Mouse (Mus musculus): ENCODE measurements at regions not wholly inside any gene's neighbourhood (a gene's known extent, or its start where the extent isn't known, plus 50 kb on each side); places are given as distances from the start of the nearest gene placed in this dataset.

DNA sequence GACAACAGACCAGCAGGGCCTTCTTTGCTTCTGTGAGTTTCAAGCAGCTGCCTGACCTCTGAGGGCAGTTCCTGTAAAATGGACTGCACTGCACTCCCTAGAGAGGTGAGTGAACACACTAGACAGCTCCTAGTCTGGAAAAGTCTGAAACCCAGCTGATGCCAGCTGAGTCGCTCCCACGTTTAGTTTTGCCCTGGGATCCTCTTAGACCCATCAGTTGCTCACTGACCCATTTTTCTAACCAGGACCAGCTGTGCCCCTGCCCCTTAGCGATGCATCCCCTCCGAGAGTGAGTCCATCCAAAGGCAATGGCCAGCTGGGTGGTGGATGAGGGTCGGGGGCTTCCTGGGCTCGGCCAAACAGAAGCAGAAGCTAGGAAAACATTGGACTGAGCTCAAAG lies 62.2 kb upstream of the Top1 start:
- DNase-seq (ENCODE audit: low spot score in 2 of 2) = no peak

- no peak for DNase-seq (ENCODE audit: low spot score in 2 of 2)
These were observed 61.1 kb upstream of the Top1 start for GRCm38 (mm10) chr2:160584568-160584967.

- no peak for DNase-seq (ENCODE audit: low spot score in 2 of 2)
These were observed 58.5 kb upstream of the Top1 start for GRCm38 (mm10) chr2:160587015-160587835.

GRCm38 (mm10) chr2:160588401-160588800 lies 57.3 kb upstream of the Top1 start:
- DNase-seq (ENCODE audit: low spot score in 2 of 2) = no peak

DNA sequence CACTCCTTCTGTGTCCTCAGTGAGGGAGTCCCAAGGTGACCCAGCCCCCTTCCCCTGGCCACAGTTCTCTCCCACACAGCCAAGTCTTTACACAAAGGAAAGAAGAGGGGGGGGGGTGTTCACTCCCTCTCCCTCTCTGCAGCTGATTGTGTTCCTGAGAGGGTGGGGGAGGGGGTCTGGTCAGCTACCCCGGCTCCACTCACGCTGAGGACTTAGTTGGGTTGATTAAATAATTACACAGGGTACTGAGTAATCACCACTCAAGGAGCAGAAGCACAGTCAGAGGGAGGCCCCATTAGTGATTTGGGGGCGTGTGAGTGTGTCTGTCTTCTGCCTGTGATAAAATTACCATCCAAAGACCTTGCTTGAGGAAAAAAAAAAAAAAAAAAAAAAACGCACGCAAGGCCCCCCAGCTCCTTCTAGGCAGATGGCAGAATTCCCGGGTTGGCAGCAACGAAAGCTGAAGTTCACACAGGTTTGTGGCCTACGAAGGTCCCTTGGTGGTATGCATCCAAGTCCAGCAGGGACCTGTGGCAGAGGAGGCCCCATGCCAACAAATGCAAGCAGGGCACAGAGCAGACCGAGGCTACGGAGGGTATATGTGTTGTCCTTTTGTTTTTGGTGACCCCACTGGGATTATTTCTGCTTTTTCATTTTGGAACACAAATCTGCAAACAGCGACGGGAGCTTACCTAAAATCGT lies 55.3 kb upstream of the Top1 start:
- DNase-seq (ENCODE audit: low spot score in 2 of 2) = no peak

DNA sequence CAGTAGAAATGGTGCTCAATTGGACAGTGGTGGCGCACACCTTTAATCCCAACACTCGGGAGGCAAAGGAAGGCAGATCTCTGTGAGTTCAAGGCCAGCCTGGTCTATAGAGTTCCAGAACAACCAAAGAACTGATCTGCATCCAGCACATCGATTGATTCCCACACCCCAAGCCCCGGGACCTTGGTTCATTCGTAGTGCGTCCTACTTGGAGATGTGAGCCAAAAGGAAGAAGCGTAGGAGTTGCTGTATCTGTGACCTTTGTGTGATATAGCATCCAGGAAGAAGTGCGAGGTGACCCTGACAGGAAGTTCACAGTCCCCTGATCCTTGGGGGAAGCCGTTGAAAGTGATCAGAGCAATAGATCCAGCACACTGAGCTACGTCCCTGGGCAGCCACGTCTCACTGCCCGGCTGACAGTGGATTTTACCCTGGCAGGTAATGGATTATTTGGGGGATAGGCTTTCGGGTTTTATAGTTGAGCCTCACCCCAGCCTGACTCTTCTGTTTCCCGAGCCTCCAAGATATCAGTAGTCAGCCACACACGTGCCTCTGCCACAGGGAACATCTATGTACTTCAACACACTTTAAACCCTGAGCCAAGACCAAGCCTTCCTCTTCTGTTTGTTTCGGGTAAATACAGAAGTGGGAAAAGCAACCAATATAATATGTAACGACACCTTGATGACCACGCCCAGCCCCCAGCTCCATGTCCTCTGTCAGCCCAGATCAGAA lies 54.1 kb upstream of the Top1 start:
- no peak for DNase-seq (ENCODE audit: low spot score in 2 of 2)

- DNase-seq (ENCODE audit: low spot score in 2 of 2) = peak; percentile 76 to 82
These were observed 52.7 kb upstream of the Top1 start for GRCm38 (mm10) chr2:160593035-160593434.

Data from layer of hippocampus, postnatal 14 days (tissue).